Mouse (Mus musculus) right cerebral cortex, postnatal 4 days (tissue): ENCODE measurements at regions not wholly inside any gene's neighbourhood (a gene's known extent, or its start where the extent isn't known, plus 50 kb on each side); places are given as distances from the start of the nearest gene placed in this dataset.

Source experiments
- DNase-seq: peaks from one replicate; pipeline ENCODE4 v3.0.0-alpha.2; 2022

GRCm38 (mm10) chr2:149467801-149468200 is 62.9 kb downstream of the Cst10 start:
- no peak for DNase-seq

GRCm38 (mm10) chr2:149472411-149472810 is 67.6 kb downstream of the Cst10 start:
- no peak for DNase-seq

GRCm38 (mm10) chr2:149493280-149493988 is 88.6 kb downstream of the Cst10 start:
- DNase-seq: no peak

- DNase-seq: no peak
Measured at GRCm38 (mm10) chr2:149512870-149513269, 108.0 kb downstream of the Cst10 start.

GRCm38 (mm10) chr2:149524424-149524823 is 119.6 kb downstream of the Cst10 start:
- no peak for DNase-seq

- no peak for DNase-seq
Measured at GRCm38 (mm10) chr2:149542837-149543236, 138.0 kb downstream of the Cst10 start.

- no peak for DNase-seq
Measured at GRCm38 (mm10) chr2:149545708-149546107, 140.9 kb downstream of the Cst10 start.

- DNase-seq: no peak
Measured at GRCm38 (mm10) chr2:149546639-149547200, 141.9 kb downstream of the Cst10 start.

- DNase-seq: no peak
Measured at GRCm38 (mm10) chr2:149555209-149555608, 150.4 kb downstream of the Cst10 start.

- DNase-seq: no peak
Measured at GRCm38 (mm10) chr2:149573773-149574172, 168.9 kb downstream of the Cst10 start.

- no peak for DNase-seq
Measured at GRCm38 (mm10) chr2:149602581-149602980, 197.7 kb downstream of the Cst10 start.

GRCm38 (mm10) chr2:149613381-149613780 is 208.5 kb downstream of the Cst10 start:
- no peak for DNase-seq

- no peak for DNase-seq
Measured at GRCm38 (mm10) chr2:149614078-149614939, 209.5 kb downstream of the Cst10 start.

GRCm38 (mm10) chr2:149625626-149626025 is 203.4 kb upstream of the Syndig1 start:
- no peak for DNase-seq

- no peak for DNase-seq
Measured at GRCm38 (mm10) chr2:149641207-149641606, 187.8 kb upstream of the Syndig1 start.

GRCm38 (mm10) chr2:149651829-149652228 is 177.2 kb upstream of the Syndig1 start:
- no peak for DNase-seq

- DNase-seq: no peak
Measured at GRCm38 (mm10) chr2:149661086-149661485, 167.9 kb upstream of the Syndig1 start.

- no peak for DNase-seq
Measured at GRCm38 (mm10) chr2:149664377-149664776, 164.6 kb upstream of the Syndig1 start.

GRCm38 (mm10) chr2:149666412-149666811 is 162.6 kb upstream of the Syndig1 start:
- peak; percentile 5 for DNase-seq

- no peak for DNase-seq
Measured at GRCm38 (mm10) chr2:149671870-149672269, 157.1 kb upstream of the Syndig1 start.

GRCm38 (mm10) chr2:149679822-149680459 is 149.1 kb upstream of the Syndig1 start:
- DNase-seq: peak; percentile 26

GRCm38 (mm10) chr2:149722342-149722741 is 106.7 kb upstream of the Syndig1 start:
- no peak for DNase-seq

- DNase-seq: no peak
Measured at GRCm38 (mm10) chr2:149724279-149724678, 104.7 kb upstream of the Syndig1 start.
